Mouse (Mus musculus) hindlimb bud, embryonic 11.5 days (tissue): ENCODE data around the gene Olfr1134.
"Not testable (repeated sequence)": the region's sequence is repeated elsewhere in the genome, so short reads cannot be mapped to it uniquely, and the experiment has no call there.

Experiments
- DNase-seq: peaks from one replicate; pipeline ENCODE4 v3.0.0-alpha.2; 2012; ENCODE audit warnings: low read depth, low spot score; ENCODE audit errors: extremely low spot score

Olfr1134 gene

GRCm38 (mm10) chr2:87658360-87658759 lies at the start of gene Olfr1134:
TSS of gene Olfr1134 (minus strand) at chr2:87658460.
- no peak for DNase-seq

GRCm38 (mm10) chr2:87693847-87694246 lies 35.6 kb upstream of the Olfr1134 start, which contains the start of gene Olfr1136:
TSS of gene Olfr1136 (minus strand) at chr2:87693947.
- DNase-seq = no peak

- DNase-seq = no peak
Measured at GRCm38 (mm10) chr2:87673564-87673963, 15.3 kb upstream of the Olfr1134 start, which contains the start of gene Olfr1135. TSS of gene Olfr1135 (minus strand) at chr2:87673664.

- DNase-seq = no peak
Measured at GRCm38 (mm10) chr2:87647274-87647673, 11.0 kb downstream of the Olfr1134 start, which contains the start of gene Olfr1133. TSS of gene Olfr1133 (minus strand) at chr2:87647374.

- DNase-seq = no peak
Measured at GRCm38 (mm10) chr2:87642441-87642840, 15.8 kb downstream of the Olfr1134 start.

GRCm38 (mm10) chr2:87637435-87637834 lies 20.8 kb downstream of the Olfr1134 start, which contains the start of gene Olfr1132:
TSS of gene Olfr1132 (minus strand) at chr2:87637535.
- no peak for DNase-seq

GRCm38 (mm10) chr2:87626804-87627203 lies 31.5 kb downstream of the Olfr1134 start, which contains the start of gene Olfr1131:
TSS of gene Olfr1131 (plus strand) at chr2:87627104.
- DNase-seq = no peak

- not testable (repeated sequence) for DNase-seq
Measured at GRCm38 (mm10) chr2:87605912-87606311, 52.3 kb downstream of the Olfr1134 start, which contains the start of gene Olfr1130. TSS of gene Olfr1130 (plus strand) at chr2:87606212.
